Mouse (Mus musculus) urinary bladder, postnatal 0 days (tissue): ENCODE measurements around the gene Zfp819. TPM values are rescaled to one million over a fixed set of nuclear protein-coding genes. Genes with fewer than 3 reads are reported as not detected.

Experiments used
- polyA plus RNA-seq: library from polyadenylated mRNA; unstranded; fragments of >200 nt; fragmentation: Nextera tagmentation; extraction: Ambion mirVana; gene quantifications from 2 replicates; pipeline ENCODE4 v1.2.1, GENCODE M21; 2015

Zfp819 gene
- 0.07 TPM in 1 of 2 replicates, not detected in the other for polyA plus RNA-seq

DNA sequence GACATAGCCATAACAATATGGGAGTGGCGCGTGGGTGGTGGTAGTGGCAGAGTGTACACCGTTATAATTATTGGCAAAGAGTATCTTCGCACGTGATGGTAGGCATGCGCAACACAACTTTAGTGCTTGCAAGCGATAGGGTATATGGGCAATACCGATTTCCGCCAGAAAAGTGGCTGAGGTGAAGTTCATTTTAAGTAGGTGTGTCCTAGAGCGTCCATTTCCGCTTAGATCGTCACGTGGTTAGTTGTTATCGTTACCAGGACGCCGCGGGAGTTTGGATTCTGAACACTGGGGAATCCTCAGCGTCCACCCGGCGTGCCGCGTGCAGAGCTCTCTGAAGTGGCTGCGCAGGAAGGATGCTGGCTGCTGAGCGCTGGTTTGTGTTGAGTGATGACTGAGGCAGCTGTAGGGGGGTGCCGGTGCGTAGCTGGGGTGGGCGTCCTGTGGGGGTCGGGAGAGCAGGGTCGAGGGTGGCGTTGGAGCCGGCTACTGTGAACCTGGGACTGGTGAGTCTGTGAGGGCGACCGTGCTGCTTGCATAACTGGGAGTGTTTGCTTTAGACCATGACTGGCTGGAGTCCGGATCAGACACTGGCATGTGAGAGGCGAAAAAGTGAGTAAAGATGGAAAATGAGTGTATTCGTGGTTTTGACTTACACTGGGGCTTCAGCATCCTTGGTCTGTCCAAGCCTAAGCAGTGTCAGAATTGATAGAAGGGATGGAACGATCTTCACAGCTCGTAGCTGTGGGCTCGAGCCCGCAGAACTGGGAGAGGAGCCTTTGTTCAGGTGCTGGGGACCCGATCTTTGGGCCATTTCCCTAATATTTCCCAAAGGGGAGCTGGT, at the start of gene Zfp819:
Gene Zfp819, plus strand, starts transcription at position 274 of the 847 bp plus-strand sequence.

DNA sequence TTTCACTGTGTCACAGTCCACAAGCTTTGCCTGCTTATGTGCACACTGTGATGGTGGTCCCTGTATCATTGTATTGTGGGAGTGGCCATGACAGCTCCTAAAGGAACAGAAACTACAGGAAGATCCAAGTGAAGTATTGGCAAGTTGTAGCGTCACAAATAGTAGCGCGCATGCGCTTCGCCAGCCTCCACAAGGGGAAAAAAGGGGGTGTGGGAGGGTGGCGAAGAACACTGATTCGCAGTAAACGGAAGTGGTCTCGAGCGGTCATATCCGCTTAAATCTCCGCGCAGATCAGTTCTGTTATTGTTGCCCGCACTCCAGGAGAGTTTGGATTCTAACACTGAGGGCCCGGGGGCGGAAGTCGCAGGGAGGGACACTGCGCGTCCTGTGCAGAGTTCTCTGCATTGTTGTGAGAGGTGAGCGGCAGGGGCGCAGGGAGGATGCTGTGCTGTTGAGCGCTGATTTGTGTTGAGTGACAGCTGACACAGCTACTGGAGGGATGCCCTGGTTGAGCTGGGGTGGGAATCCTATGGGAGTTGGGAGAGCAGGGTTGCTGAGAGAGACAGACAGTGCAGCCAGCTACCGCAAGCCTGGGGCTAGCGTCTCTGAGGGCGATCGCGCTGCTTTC, 44.8 kb upstream of the Zfp819 start, which contains the start of gene Zfp658:
Gene Zfp658, plus strand, starts transcription at position 251 of the 628 bp plus-strand sequence.

DNA sequence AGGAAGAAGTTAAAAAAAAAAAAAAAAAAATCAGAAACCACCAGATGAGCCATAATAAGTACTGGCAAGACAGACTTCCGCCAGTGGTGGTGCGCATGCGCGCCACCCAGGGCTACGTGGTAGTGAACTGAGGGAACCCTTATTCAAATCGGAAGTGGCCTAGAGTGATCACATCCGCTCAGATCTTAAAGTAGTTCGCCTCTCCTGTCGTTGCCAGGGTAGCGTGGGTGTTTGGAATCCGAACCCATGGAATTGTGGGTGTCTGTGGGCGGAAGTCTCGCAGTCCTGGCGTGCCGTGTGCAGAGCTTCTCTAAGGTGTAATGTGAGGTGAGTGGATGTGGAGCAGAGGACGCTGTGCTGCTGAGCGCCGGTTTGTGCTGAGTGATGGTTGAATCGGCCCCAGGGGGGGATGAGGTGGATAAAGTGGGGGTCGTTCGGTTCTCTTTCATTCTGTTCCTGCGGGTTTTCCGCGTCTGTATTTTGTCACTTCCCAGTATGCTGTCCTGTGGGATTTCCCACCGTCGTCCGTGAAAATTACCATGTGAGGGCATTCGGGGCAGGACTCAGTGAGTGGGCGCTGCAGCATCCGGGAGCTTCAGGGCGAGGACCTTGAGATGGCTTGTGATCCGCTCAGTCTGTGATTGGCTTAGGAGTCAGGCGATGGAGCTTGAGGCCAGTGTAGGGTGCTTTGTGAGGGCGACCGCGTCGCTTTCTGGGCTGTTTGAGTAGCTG, 27.4 kb upstream of the Zfp819 start, which contains the start of gene Zfp719:
Gene Zfp719, plus strand, starts transcription at position 171 of the 732 bp plus-strand sequence.

DNA sequence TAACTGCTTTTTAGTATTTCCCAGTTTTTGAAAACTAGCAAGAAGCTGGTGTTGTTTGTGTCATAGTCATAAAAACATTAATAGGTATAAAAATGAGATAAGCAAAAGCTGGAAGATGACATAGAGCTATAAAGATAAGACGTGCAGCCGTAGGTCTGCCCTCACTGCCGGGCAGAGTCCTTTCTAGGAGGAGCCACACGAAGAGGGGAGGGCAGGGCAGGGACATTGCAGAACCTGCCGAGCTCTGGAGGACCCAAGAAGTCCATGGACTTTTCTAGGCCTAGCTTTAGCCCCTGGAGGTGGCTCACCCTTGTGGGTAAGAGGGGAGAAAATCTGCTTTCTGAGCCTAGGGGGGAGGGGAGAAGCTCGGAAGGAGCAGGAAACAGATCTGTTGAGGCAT, 27.5 kb downstream of the Zfp819 start, which contains the start of gene Ceacam18:
Gene Ceacam18, plus strand, starts transcription at position 208 of the 400 bp plus-strand sequence.

DNA sequence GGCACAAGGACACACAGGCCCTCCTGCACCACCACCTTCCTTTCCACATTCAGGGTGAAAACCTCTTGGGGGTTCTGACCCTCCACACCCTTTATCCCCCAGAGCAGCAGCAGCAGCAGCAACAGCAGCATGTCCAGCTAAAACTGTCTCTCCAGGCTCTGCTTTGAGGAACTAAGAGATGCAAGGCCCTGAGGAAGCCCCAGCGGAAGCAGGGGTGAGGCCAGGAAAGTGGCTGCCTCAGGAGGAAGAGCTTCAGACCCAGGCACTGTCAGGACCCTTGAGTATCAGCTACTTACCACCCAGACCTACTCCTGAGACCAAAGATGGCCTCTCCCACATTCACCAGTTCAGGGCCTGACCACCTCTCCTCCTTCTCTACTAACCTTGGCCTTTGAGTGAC, 53.0 kb downstream of the Zfp819 start, which contains the start of gene Siglece:
Gene Siglece, minus strand, starts transcription at position 160 of the 400 bp plus-strand sequence.

Other genes with a start within 250 kb of the Zfp819 start
- 0.25 and 0.34 TPM in 2 replicates for gene Siglecg, start 199.0 kb upstream of the Zfp819 start, polyA plus RNA-seq
- gene Lim2, start 179.5 kb upstream of the Zfp819 start, polyA plus RNA-seq, result not detected in 2 replicates
- gene Nkg7, start 170.1 kb upstream of the Zfp819 start, polyA plus RNA-seq, result 0.75 and 0.80 TPM in 2 replicates
- not detected in 2 replicates for gene Cldnd2, start 166.4 kb upstream of the Zfp819 start, polyA plus RNA-seq
- 302 and 307 TPM in 2 replicates for gene Etfb, start 163.1 kb upstream of the Zfp819 start, polyA plus RNA-seq
- gene Gm45233, start 163.0 kb upstream of the Zfp819 start, polyA plus RNA-seq, result 0.17 TPM in 1 of 2 replicates, not detected in the other
- gene Vsig10l, start 144.0 kb upstream of the Zfp819 start, polyA plus RNA-seq, result 4.6 and 5.0 TPM in 2 replicates
- 0.11 and 0.19 TPM in 2 replicates for gene Iglon5, start 117.1 kb upstream of the Zfp819 start, polyA plus RNA-seq
- gene 4931406B18Rik, start 101.2 kb upstream of the Zfp819 start, polyA plus RNA-seq, result not detected in 2 replicates
- 2.0 and 5.1 TPM in 2 replicates for gene Cd33, start 62.7 kb upstream of the Zfp819 start, polyA plus RNA-seq
- 1.00 and 1.0 TPM in 2 replicates for gene Zfp658, start 44.9 kb upstream of the Zfp819 start, polyA plus RNA-seq
- gene Zfp719, start 27.6 kb upstream of the Zfp819 start, polyA plus RNA-seq, result 4.7 and 6.3 TPM in 2 replicates
- not detected in 2 replicates for gene Ceacam18, start 27.5 kb downstream of the Zfp819 start, polyA plus RNA-seq
- 0.70 and 1.1 TPM in 2 replicates for gene Siglece, start 53.0 kb downstream of the Zfp819 start, polyA plus RNA-seq
- 7.5 and 8.4 TPM in 2 replicates for gene Ctu1, start 64.8 kb downstream of the Zfp819 start, polyA plus RNA-seq
- gene Klk14, start 83.2 kb downstream of the Zfp819 start, polyA plus RNA-seq, result 0.14 TPM in 1 of 2 replicates, not detected in the other
- 0.13 and 0.15 TPM in 2 replicates for gene Klk13, start 105.4 kb downstream of the Zfp819 start, polyA plus RNA-seq
- gene Klk12, start 161.7 kb downstream of the Zfp819 start, polyA plus RNA-seq, result not detected in 2 replicates
- gene Klk11, start 167.4 kb downstream of the Zfp819 start, polyA plus RNA-seq, result 0.17 TPM in 1 of 2 replicates, not detected in the other
- gene Klk10, start 173.9 kb downstream of the Zfp819 start, polyA plus RNA-seq, result 0.91 and 1.4 TPM in 2 replicates
- gene Klk9, start 184.7 kb downstream of the Zfp819 start, polyA plus RNA-seq, result 0.11 and 0.17 TPM in 2 replicates
- gene Klk8, start 190.4 kb downstream of the Zfp819 start, polyA plus RNA-seq, result 10.9 and 17.2 TPM in 2 replicates
- gene Klk7, start 204.1 kb downstream of the Zfp819 start, polyA plus RNA-seq, result not detected in 2 replicates
- gene Klk6, start 217.3 kb downstream of the Zfp819 start, polyA plus RNA-seq, result 0.40 and 0.65 TPM in 2 replicates
- not detected in 2 replicates for gene Klk5, start 234.8 kb downstream of the Zfp819 start, polyA plus RNA-seq